Mouse (Mus musculus) kidney, adult 2 months (tissue): ENCODE results near the gene Ccdc110.

ENCODE experiments used
- CTCF ChIP-seq: fragments of 200-500 bp; conservative IDR thresholded peaks from 2 replicates; pipeline ENCODE4 v1.5.1; 2011; ENCODE audit warnings: low read depth, mild to moderate bottlenecking, control low read depth, low read length, moderate library complexity, mixed read lengths; ENCODE audit not compliant: insufficient read depth, insufficient read length
- POLR2A ChIP-seq: fragments of 200-500 bp; IDR thresholded peaks from one replicate; pipeline ENCODE4 v1.6.1; 2011; ENCODE audit warnings: low read depth, low read length, control low read depth

- no peak for TF ChIP-seq POLR2A
- peak; percentile 99 for TF ChIP-seq CTCF
Measured at GRCm38 (mm10) chr8:45934582-45935014, at the start of gene Ccdc110.
